Comparison of ENCODE assay signal across 9 mouse cellular contexts in the genomic region with DNA sequence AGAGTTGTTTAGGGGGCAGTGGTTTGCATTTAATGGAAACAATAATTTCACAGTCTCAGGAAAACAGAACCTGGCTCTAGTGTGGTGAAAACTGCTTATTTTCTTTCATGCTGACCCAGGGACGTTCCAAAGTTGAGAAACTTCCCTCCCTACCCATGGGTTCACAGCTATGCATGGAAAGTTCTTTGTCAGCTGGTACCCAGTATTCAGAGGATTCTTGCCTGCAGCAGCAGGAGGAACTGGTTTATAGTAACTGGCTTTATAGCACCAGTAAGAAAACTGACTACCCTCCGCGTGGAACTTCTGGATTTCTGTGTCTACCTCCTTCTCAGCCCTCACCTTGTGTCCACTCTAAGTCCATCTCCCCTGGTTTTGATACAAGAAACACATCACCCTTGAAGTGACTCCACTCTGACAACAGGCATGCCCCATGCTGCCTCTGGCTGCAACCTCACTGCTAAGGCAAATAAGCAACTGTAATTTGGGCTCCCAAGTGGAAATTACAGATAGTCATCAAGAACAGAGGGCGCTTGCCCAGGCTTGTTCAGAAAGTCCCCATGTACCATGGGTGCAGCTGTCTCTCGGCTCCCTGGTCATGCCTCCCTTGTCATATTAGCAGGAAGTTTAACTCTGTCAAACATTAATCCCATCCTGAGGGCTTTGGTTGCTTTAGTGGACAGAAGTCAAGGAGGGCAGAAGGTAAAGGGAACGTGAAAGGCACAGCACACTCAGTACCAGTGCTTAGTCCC.
DNase-seq lines count a peak whose midpoint lies in the region; ATAC-seq and TF ChIP-seq lines count a peak whose summit lies in the region.
"Had no signal": no experiment of that assay in that cellular context is flagged by ENCODE, and none has a peak within 500 bp of the region (broad histone marks: within the 10 kb centered on the region; RNA-seq: fewer than 3 reads in every experiment).

No protein-coding gene starts in this region.

- H3K4me2 ChIP-seq in intestine, postnatal 0 days (replicated peaks; ENCODE audit: low read depth), result 0 out of 2 replicates have a peak overlapping the region, but pooled peaks have one; percentile 9
- H3K4me2 ChIP-seq in liver, embryonic 13.5 days, result no peak overlapping the region
- no peak overlapping the region for H3K4me2 ChIP-seq in forebrain, embryonic 16.5 days (ENCODE audit: low read length)

- no peak for TF ChIP-seq CTCF in intestine, postnatal 0 days (IDR thresholded peaks at IDR 0.05; ENCODE audit: low read depth)

- no peak overlapping the region for H3K4me3 ChIP-seq in intestine, postnatal 0 days (ENCODE audit: low read depth, low read length)
- no peak overlapping the region for H3K4me3 ChIP-seq in liver, embryonic 13.5 days (replicated peaks)
- no peak overlapping the region for H3K4me3 ChIP-seq in forebrain, embryonic 16.5 days (replicated peaks; ENCODE audit: low read length)

- 37% methylated on average over 6 of the region's 6 CpGs for WGBS in intestine, postnatal 0 days
- 55% methylated on average over 6 of the region's 6 CpGs for WGBS in liver, embryonic 13.5 days (ENCODE audit: insufficient replicate concordance)
- whole genome bisulfite sequencing in forebrain, embryonic 16.5 days, result 82% methylated on average over 6 of the region's 6 CpGs

- peak overlapping the region; percentile 35 for H3K27ac ChIP-seq in intestine, postnatal 0 days (ENCODE audit: low read depth, low read length)
- peak overlapping the region; percentile 59; the same call in 1 of the 2 replicates for H3K27ac ChIP-seq in liver, embryonic 13.5 days
- H3K27ac ChIP-seq in forebrain, embryonic 16.5 days (ENCODE audit: low read length), result no peak overlapping the region

- H3K4me1 ChIP-seq in intestine, postnatal 0 days (replicated peaks; ENCODE audit: control insufficient read depth, insufficient read depth, low read length), result 0 out of 2 replicates have a peak, but pooled peaks cover 2% of the 10 kb centered on the region
- peaks cover 18% of the 10 kb centered on the region for H3K4me1 ChIP-seq in liver, embryonic 13.5 days (replicated peaks)
- H3K4me1 ChIP-seq in forebrain, embryonic 16.5 days (replicated peaks; ENCODE audit: control insufficient read depth, insufficient read depth, low read length), result no peaks in the 10 kb centered on the region

- no peaks in the 10 kb centered on the region for H3K9me3 ChIP-seq in intestine, postnatal 0 days (ENCODE audit: control insufficient read depth)
- no peaks in the 10 kb centered on the region for H3K9me3 ChIP-seq in liver, embryonic 13.5 days (replicated peaks)
- H3K9me3 ChIP-seq in forebrain, embryonic 16.5 days (ENCODE audit: control insufficient read depth, low read length), result no peaks in the 10 kb centered on the region

- ATAC-seq in intestine, postnatal 0 days, result peak; percentile 81
- ATAC-seq in liver, embryonic 13.5 days (ENCODE audit: low read depth), result peak; percentile 48
- no peak for ATAC-seq in forebrain, embryonic 16.5 days

- no peaks in the 10 kb centered on the region for H3K36me3 ChIP-seq in intestine, postnatal 0 days (ENCODE audit: control insufficient read depth, insufficient read depth)
- no peaks in the 10 kb centered on the region for H3K36me3 ChIP-seq in liver, embryonic 13.5 days
- no peaks in the 10 kb centered on the region for H3K36me3 ChIP-seq in forebrain, embryonic 16.5 days (ENCODE audit: control insufficient read depth, insufficient read depth)

- no peak overlapping the region for H3K9ac ChIP-seq in intestine, postnatal 0 days (ENCODE audit: low read depth, low read length)
- no peak overlapping the region for H3K9ac ChIP-seq in liver, embryonic 13.5 days
- H3K9ac ChIP-seq in forebrain, embryonic 16.5 days (replicated peaks; ENCODE audit: low read depth, low read length), result no peak overlapping the region

- H3K27me3 ChIP-seq in intestine, postnatal 0 days (replicated peaks; ENCODE audit: control insufficient read depth, insufficient read depth, low read length), result no peaks in the 10 kb centered on the region
- no peaks in the 10 kb centered on the region for H3K27me3 ChIP-seq in liver, embryonic 13.5 days
- no peaks in the 10 kb centered on the region for H3K27me3 ChIP-seq in forebrain, embryonic 16.5 days (replicated peaks; ENCODE audit: control insufficient read depth, insufficient read depth, low read length)

- DNase-seq in lung, adult 18-20 months, result peak; percentile 26 to 46
- DNase-seq in lung, postnatal 10 days, result no peak
- no peak for DNase-seq in liver, embryonic 13.5 days
- DNase-seq in urinary bladder, postnatal 14 days (ENCODE audit: low spot score), result peak; percentile 77
- DNase-seq in embryo, embryonic 10.5 days (ENCODE audit: low spot score), result no peak
- DNase-seq in cerebellum, adult 18-20 months, result no peak
- DNase-seq: layer of hippocampus, adult 9-11 months had no signal

Comparison
In these comparisons a context has a peak if more than half of its experiments do, and no peak if none do; other contexts are left out.
1. DNase-seq: peak in lung, adult 18-20 months (2 of 2) and urinary bladder, postnatal 14 days (single experiment); none in lung, postnatal 10 days (single experiment), liver, embryonic 13.5 days (single experiment), embryo, embryonic 10.5 days (single experiment) and cerebellum, adult 18-20 months (0 of 2).